Mouse (Mus musculus): ENCODE data around the gene Chka.
A peak's percentile ranks its signal among the peaks of the same experiment; 100 is the strongest.

Chka gene

GRCm38 (mm10) chr19:3851502-3851962 is at the start of gene Chka:
Gene Chka, plus strand, starts transcription at chr19:3851773.
- peak; percentile 97 to 98 for DNase-seq (ENCODE audit: low spot score in 2 of 2)

DNA sequence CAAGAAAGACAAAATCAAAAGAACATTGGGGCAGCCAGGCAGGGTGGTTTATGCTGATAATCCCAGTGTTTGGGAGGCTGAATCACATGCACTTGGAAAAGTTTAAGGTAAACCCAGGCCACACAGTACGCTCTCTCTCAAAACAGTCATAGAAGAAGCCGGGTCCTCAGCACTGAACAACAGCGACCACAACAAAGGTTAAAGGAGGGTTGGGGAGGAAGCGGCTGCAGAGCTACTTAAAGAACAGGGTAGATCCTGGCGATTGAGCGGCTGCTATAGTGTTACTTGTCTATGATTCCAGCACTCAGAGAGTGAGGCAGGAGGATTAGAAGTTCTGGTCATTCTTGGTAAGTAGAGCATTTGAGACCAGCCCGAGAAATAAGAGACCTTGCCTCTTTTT is 46.0 kb upstream of the Chka start:
- peak; percentile 8 to 27 for DNase-seq (ENCODE audit: low spot score in 2 of 2)

GRCm38 (mm10) chr19:3810536-3811233 is 40.9 kb upstream of the Chka start:
- no peak for DNase-seq (ENCODE audit: low spot score in 2 of 2)

DNA sequence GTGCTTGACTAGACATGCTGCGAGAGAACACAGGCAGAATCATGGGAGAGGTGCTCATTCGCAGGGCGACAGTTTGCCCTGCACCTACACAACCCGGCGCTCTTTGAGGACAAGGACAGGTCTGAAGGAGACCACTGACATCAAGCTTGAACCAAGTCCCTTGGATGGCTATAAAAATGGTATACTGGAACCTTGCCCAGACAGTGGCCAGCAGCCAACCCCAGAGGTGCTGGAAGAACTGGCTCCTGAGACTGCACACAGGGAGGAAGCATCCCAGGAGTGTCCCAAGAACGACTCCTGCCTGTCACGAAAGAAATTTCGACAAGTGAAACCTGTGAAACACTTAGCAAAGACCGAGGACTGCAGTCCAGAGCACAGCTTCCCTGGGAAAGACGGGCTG is 37.1 kb upstream of the Chka start:
- no peak for DNase-seq (ENCODE audit: low spot score in 2 of 2)

DNA sequence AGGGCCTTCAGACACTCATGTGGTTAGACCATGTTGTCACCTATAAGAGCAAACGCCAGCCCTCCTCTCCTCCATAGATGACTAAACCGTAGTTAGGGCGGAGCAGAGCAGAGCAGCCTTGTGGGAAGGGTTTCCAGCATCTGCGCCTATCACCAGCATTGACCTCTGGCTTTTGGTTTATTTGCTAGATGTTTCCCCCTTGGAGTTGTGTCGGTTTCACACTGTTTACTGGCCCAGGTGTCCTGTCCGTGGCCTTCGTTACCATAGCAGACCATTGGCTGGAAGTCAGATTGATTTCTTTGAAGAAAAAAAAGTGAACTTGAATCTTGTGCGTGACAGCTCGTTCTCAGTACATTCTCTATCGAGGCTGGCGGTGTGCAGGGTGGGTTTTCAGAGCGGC is 35.7 kb upstream of the Chka start:
- no peak for DNase-seq (ENCODE audit: low spot score in 2 of 2)

DNA sequence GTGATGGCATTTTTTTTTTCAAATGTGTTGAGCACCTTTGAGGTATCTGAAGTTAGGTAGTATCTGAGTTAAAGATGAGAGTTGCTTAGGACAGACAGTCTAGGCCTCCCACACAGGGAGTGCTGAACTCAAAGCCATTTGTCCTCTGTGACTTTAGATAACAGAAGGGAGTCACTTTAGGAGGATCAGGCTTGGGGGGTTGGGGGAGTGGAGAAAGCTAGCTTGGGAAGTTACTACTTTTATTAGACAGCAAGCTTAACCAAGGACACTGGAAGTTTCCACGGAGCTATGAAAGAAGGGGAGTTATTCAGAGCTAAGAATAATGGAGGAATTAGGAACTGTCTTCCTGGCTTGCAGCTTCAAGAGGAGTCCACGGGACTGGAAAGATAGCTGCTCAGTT is 32.5 kb upstream of the Chka start:
- DNase-seq (ENCODE audit: low spot score in 2 of 2), result no peak

GRCm38 (mm10) chr19:3819899-3820444 is 31.6 kb upstream of the Chka start:
- DNase-seq (ENCODE audit: low spot score in 2 of 2), result no peak

DNA sequence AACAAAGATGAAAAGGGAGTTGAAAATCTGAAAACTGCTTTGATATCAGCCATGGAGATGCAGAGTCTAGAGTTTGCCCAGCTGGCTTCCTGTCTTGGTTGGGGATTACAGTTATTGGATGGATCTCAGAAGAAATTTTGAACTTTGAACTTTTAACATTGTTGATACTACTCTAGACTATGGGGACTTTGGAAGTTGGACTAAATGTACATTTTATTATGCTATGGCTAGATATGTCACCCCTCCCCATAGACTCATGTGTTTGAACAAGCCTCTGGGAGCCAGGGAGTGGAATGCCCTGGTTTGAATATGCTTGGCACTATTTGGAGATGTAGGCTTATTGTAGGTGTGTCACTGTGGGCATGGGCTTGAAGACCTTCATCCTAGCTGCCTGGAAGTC is 26.5 kb upstream of the Chka start:
- no peak for DNase-seq (ENCODE audit: low spot score in 2 of 2)

DNA sequence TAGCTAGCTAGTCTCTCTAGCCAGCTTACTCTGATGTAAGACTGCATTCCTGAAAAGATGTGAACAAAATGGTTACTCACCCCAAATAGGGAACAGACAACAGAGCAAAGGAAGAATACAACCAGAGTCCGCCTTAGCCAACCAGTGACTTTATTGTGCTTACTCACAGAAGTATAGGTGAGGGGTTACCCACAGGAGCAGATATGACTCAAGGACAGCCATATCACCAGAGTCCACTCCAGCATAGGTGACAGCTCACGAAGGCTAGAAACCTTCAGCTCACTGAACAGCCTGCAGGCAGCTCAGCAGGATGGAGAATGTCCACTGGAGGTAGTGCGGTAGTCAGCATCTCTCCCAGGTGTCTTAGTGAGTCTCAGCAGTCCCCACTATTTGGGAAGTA is 21.7 kb upstream of the Chka start:
- no peak for DNase-seq (ENCODE audit: low spot score in 2 of 2)

GRCm38 (mm10) chr19:3831716-3832115 is 19.9 kb upstream of the Chka start:
- DNase-seq (ENCODE audit: low spot score in 2 of 2), result no peak

DNA sequence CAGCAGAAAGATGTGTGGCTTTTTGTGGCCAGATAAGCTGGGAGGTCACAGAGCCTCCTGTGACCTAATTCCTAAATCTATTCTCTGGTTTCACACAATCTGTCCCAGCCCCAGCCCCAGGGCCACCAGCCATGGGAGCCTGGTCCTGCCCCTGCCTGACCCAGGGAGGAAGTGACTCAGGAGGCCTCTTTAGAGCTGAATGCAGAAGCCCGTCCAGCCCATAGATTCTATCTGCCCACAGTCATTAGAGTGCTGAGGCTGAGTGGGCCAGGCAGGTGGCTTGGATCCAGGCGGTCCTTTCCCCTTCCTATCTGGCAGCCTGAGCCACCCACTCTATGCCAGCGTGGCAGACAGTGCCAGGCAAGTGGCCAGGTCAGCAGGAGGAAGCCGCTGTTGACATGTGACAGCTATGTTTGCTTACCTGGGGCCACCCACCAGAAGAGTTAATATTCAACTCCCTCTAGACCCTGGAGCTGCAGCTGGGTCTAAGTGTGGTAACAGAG is 18.7 kb upstream of the Chka start:
- DNase-seq (ENCODE audit: low spot score in 2 of 2), result no peak

DNA sequence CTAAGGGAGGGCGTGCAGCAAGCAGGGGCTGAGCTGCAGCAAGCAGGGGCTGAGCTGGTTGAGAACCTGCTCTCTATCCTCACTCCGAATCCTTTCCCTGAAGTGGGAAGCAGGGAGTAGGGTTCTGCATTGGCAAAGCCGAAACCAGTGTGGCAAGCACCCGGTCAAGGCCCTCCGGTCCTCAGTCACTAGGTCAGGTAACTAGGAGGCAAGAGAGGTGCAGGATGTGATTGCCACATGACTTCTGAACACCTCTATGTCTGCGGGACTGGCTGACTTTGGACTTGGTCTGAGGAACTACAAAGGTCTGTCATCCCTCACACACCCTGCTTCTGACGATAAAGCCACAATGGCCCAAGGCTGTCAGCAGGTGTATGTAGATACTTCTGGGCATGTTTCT is 17.3 kb upstream of the Chka start:
- DNase-seq (ENCODE audit: low spot score in 2 of 2), result no peak

DNA sequence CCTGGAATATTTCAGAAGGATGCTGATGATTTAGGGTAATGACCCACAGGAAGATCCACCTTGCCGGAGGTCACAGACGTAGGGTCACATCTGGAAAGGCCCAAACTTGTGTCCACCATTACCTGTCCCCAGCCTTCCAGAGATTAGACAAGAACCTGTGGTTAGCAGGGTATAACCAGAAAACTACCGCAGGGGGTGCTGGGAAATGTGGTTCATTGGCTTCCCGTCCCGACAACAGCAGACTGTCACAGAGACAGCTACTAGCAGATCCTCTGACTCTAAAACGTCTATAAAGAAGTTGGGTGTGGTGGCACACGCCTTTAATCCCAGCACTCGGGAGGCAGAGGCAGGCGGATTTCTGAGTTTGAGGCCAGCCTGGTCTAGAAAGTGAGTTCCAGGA is 14.8 kb upstream of the Chka start:
- DNase-seq (ENCODE audit: low spot score in 2 of 2), result no peak

GRCm38 (mm10) chr19:3838931-3839330 is 12.6 kb upstream of the Chka start:
- no peak for DNase-seq (ENCODE audit: low spot score in 2 of 2)

DNA sequence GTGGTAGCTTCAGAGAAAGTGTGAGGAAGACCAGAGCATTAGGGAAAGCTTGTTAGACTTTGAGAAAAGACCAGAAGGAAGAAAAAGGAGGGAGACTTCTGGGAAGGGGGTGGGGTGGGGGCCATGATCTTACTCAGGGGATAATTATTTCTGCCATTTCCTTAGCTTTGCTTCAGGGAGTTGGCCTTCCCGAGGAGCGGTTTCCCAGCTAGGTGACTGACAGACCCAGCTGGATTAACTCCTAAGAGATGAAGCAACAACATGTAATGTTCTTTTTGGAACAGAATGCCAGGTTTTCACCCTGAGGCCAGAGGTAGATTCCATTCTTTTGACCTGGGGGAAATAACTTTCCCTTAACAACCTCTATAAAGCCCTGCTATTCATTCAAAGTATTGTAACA is 11.9 kb upstream of the Chka start:
- no peak for DNase-seq (ENCODE audit: low spot score in 2 of 2)

DNA sequence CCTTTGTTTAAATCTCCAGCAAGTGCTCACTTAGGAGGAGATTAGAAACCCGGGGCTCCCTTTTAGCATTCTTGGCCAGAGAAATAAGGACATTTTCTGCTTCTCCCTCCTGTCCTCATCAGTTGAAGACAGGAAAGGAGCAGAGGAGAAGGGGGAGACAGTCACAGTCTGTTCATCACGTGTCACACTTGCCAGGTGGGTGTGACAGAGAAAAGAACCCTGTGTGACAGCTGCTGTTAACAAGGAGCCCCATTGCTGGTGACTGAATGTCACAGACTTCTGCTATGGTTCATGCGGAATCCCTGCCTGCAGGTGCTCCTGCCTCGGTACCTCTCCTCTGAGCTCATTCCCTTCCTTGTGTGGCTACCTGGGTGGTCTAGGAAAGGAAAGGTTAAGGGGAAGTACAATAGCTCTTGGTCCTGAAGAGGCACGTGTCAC is 11.3 kb upstream of the Chka start:
- DNase-seq (ENCODE audit: low spot score in 2 of 2), result peak; percentile 37 to 52

- no peak for DNase-seq (ENCODE audit: low spot score in 2 of 2)
Observed at GRCm38 (mm10) chr19:3840685-3841084, 10.9 kb upstream of the Chka start.

DNA sequence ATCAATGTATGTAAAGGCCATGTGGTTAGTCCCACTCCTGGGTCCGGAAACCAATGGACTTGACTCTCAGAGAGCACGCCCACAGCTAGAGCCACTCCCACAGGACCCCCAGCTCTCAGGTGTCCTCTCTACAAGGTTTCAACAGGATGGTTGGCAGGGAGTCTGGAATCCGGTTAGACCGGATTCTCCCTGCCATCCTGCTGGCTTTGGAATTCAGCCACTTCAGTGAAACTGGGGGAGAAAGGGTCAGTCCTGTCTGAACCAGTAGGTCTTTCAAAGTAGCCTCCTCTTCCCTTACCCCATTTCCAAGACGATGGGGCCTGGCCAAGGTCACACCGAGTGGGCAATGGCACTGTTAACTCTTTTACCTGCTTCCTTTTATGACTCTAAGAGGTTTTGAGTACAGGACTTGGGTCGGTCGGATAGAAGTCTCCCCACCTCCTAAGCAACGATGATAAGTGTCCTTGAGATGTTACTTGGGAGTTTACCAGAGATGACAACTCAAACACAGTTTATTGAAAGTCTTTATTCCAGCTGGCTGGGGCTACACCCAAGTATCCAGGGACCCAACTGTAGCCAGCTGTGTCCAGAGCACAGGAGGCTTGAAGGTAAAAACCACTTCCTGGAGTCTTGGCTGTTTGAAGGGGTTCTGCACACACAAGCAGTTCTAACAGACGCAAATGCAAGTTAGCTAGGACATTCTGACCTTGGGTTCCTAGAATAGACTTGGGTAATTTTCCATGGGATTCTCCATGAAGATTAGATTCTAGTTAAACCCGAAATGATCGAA is 9.0 kb upstream of the Chka start:
- DNase-seq (ENCODE audit: low spot score in 2 of 2), result peak in 1 of 2 experiments; percentile 33

- no peak for DNase-seq (ENCODE audit: low spot score in 2 of 2)
Observed at GRCm38 (mm10) chr19:3843629-3844028, 7.9 kb upstream of the Chka start.

GRCm38 (mm10) chr19:3844836-3845235 is 6.7 kb upstream of the Chka start:
- DNase-seq (ENCODE audit: low spot score in 2 of 2), result no peak

GRCm38 (mm10) chr19:3845339-3845738 is 6.2 kb upstream of the Chka start:
- DNase-seq (ENCODE audit: low spot score in 2 of 2), result no peak

- DNase-seq (ENCODE audit: low spot score in 2 of 2), result no peak
Observed at GRCm38 (mm10) chr19:3845803-3846406, 5.7 kb upstream of the Chka start.
